Mouse (Mus musculus) liver, adult 2 months (tissue): ENCODE measurements around the gene Nfkbia.

ENCODE experiments used
- CTCF ChIP-seq: fragments of 200-500 bp; IDR thresholded peaks from 2 replicates; pipeline ENCODE4 v1.5.1; 2011; ENCODE audit warnings: low read depth, low read length, control low read depth
- POLR2A ChIP-seq: fragments of 200-500 bp; IDR thresholded peaks from 2 replicates; pipeline ENCODE4 v1.6.1; 2011; ENCODE audit warnings: low read length, control low read depth; ENCODE audit not compliant: insufficient read depth; ENCODE audit errors: extremely low read depth

GRCm38 (mm10) chr12:55505314-55506028 is 13.0 kb upstream of the Nfkbia start:
- no peak for TF ChIP-seq POLR2A
- no peak for TF ChIP-seq CTCF
